Comparison of ENCODE assay signal across 16 mouse cellular contexts in genomic region chr4:101144790-101145189, GRCm38 (mm10).
"Had no signal": no experiment of that assay in that cellular context is flagged by ENCODE, and none has a peak within 500 bp of the region (broad histone marks: within the 10 kb centered on the region; RNA-seq: fewer than 3 reads in every experiment).

No protein-coding gene starts in this region.

- H3K4me3 ChIP-seq: left cerebral cortex, adult 2 months; liver, embryonic 13.5 days; midbrain, embryonic 15.5 days; myocyte; stomach, embryonic 15.5 days had no signal

- DNase-seq: kidney, adult 2 months; kidney, postnatal 36 days; layer of hippocampus, postnatal 36 days; liver, embryonic 13.5 days; lung, adult 2 months; lung, postnatal 14 days; right cerebral cortex, postnatal 25 days; spleen, adult 18-20 months; thymus, postnatal 25 days had no signal

- H3K4me2 ChIP-seq: liver, embryonic 13.5 days; midbrain, embryonic 15.5 days; stomach, embryonic 15.5 days had no signal

- H3K27me3 ChIP-seq: liver, embryonic 13.5 days; midbrain, embryonic 15.5 days; stomach, embryonic 15.5 days had no signal

- H3K27ac ChIP-seq: kidney, postnatal 0 days; left cerebral cortex, adult 2 months; liver, embryonic 13.5 days; macrophage; midbrain, embryonic 15.5 days; stomach, embryonic 15.5 days had no signal

- H3K4me1 ChIP-seq: liver, embryonic 13.5 days; stomach, embryonic 15.5 days had no signal

- H3K9me3 ChIP-seq: liver, embryonic 13.5 days; midbrain, embryonic 15.5 days; stomach, embryonic 15.5 days had no signal

- H3K9ac ChIP-seq: liver, embryonic 13.5 days; midbrain, embryonic 15.5 days; stomach, embryonic 15.5 days had no signal

- ATAC-seq: intestine, postnatal 0 days; midbrain, embryonic 15.5 days had no signal

- H3K36me3 ChIP-seq: liver, embryonic 13.5 days; midbrain, embryonic 15.5 days had no signal
